Mouse (Mus musculus): Measurements from ENCODE around the gene 6330409D20Rik. TPM values are rescaled to one million over a fixed set of nuclear protein-coding genes. Genes with fewer than 3 reads are reported as not detected.

The 6330409D20Rik gene
- polyA plus RNA-seq, 1 experiment from 2014 or later = 3.8 TPM

- peaks cover 12% of the 10 kb centered on the region for H3K4me1 ChIP-seq (replicated peaks; ENCODE audit: control insufficient read depth, insufficient read depth, low read length)
- H3K27ac ChIP-seq = peak within 1 kb of the TSS; percentile 22; the same call in 1 of the 2 replicates
- peak within 1 kb of the TSS; percentile 49 for H3K9ac ChIP-seq
- under 1% methylated on average over 46 of the region's 46 CpGs for WGBS
- H3K4me2 ChIP-seq (replicated peaks) = peak within 1 kb of the TSS; percentile 62
- H3K4me3 ChIP-seq (replicated peaks; ENCODE audit: low read length) = peak within 1 kb of the TSS; percentile 45
- ATAC-seq (ENCODE audit: low FRiP score) (peak; percentile 98), DNase-seq (ENCODE audit: low spot score) (peak; percentile 96)
- no peaks in the 10 kb centered on the region for H3K36me3 ChIP-seq (replicated peaks; ENCODE audit: control insufficient read depth, insufficient read depth)
- no peaks in the 10 kb centered on the region for H3K27me3 ChIP-seq (ENCODE audit: control insufficient read depth, insufficient read depth, low read length)
- no peaks in the 10 kb centered on the region for H3K9me3 ChIP-seq (ENCODE audit: control insufficient read depth, low read length)
Measured at GRCm38 (mm10) chr2:32775359-32776074, 34.7 kb upstream of the 6330409D20Rik start, which contains the start of the genes Ttc16 and Ptrh1. Gene Ttc16, minus strand, starts transcription at chr2:32775633. Gene Ptrh1, plus strand, starts transcription at chr2:32775786.

DNA sequence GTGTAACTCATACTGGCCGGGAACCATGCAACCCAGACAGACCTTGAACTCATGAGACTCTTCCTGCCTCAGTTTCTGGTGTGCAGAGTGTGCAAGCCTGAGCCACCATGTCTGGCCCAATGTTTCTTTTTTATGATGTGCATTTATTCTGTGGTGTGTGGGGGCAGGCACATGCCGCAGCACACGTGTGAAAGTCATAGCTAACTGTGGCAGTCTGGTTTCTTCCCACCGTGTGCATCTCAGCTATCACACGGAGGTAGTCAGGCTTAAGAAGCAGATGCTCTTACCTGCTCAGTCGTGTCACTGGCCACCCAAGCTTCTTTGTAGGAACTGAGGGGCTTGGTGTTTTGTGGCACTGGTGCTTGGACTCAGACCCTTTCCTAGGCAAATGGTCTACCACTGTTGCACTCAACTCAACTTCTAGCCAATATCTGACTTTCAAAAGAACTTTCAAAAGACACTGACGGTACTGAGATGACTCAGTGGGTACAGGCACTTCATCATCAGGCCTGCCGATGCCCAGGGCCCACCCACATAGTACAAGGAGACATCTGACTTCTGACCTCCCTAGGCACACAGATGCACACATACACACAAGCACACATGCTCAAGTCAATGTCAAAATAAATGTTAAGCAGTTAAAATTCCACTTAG is 31.9 kb upstream of the 6330409D20Rik start:
- Histone ChIP-seq H3K4me3 (replicated peaks; ENCODE audit: low read length) (no peak overlapping the region), H3K36me3 (replicated peaks; ENCODE audit: control insufficient read depth, insufficient read depth) (no peaks in the 10 kb centered on the region), H3K27ac (no peak overlapping the region), H3K9ac (no peak overlapping the region), H3K4me2 (replicated peaks) (no peak overlapping the region), H3K9me3 (ENCODE audit: control insufficient read depth, low read length) (no peaks in the 10 kb centered on the region), H3K4me1 (replicated peaks; ENCODE audit: control insufficient read depth, insufficient read depth, low read length) (peaks cover 16% of the 10 kb centered on the region), H3K27me3 (ENCODE audit: control insufficient read depth, insufficient read depth, low read length) (no peaks in the 10 kb centered on the region)
- WGBS = 87% methylated on average over 8 of the region's 8 CpGs
- DNase-seq (ENCODE audit: low spot score) = no peak
- no peak for ATAC-seq (ENCODE audit: low FRiP score)

- Histone ChIP-seq H3K4me3 (replicated peaks; ENCODE audit: low read length) (no peak overlapping the region), H3K27ac (no peak overlapping the region), H3K4me1 (replicated peaks; ENCODE audit: control insufficient read depth, insufficient read depth, low read length) (peaks cover 23% of the 10 kb centered on the region), H3K9me3 (ENCODE audit: control insufficient read depth, low read length) (no peaks in the 10 kb centered on the region), H3K36me3 (replicated peaks; ENCODE audit: control insufficient read depth, insufficient read depth) (no peaks in the 10 kb centered on the region), H3K4me2 (replicated peaks) (no peak overlapping the region), H3K27me3 (ENCODE audit: control insufficient read depth, insufficient read depth, low read length) (no peaks in the 10 kb centered on the region), H3K9ac (no peak overlapping the region)
- no peak for DNase-seq (ENCODE audit: low spot score)
- no peak for ATAC-seq (ENCODE audit: low FRiP score)
- 31% methylated on average over 12 of the region's 12 CpGs for WGBS
Measured at GRCm38 (mm10) chr2:32771886-32772285, 31.1 kb upstream of the 6330409D20Rik start.

DNA sequence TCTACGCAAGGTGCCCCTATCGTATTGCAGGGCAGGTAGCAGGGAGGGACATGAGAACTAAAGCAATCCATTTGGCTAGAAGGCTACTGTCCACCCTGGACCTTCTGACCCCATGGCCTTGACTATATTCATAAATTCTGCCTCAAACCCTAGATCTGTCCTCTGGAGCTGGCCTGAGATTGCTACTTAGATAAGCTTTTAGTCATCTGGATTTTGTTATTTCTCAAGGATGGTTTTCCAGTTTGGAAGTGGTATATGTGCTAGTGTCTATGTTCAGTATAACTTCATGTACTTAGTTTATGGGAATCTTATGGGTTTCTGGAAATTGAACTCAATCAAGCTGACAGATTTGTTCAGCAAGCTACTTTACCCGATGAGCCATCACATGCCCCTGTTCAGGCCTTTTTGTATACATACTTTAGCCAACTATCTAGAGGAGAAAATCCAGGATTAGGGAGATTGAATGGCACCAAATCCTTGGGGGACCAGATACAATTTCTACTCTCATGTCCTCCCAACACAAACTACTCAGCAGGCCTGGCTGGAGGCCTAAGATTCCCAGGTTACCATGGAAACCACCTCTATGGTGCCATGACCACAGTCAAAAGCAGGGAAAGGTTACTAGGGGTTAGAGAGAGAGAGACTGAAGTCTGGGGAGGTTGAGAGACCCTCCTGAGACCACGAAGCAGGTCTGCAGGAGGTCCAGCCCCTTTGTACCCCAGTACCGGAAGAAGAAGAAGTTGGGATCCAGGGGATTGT is 28.7 kb upstream of the 6330409D20Rik start:
- H3K36me3 ChIP-seq (replicated peaks; ENCODE audit: control insufficient read depth, insufficient read depth) = no peaks in the 10 kb centered on the region; the same call in 1 of the 2 replicates
- DNase-seq (ENCODE audit: low spot score) = no peak

GRCm38 (mm10) chr2:32768661-32769285 is 28.0 kb upstream of the 6330409D20Rik start:
- no peak for DNase-seq (ENCODE audit: low spot score)
- no peak overlapping the region for H3K4me3 ChIP-seq (replicated peaks; ENCODE audit: low read length)
- no peaks in the 10 kb centered on the region for H3K9me3 ChIP-seq (ENCODE audit: control insufficient read depth, low read length)
- H3K27ac ChIP-seq = no peak overlapping the region
- H3K4me2 ChIP-seq (replicated peaks) = no peak overlapping the region
- 56% methylated on average over 19 of the region's 19 CpGs for WGBS
- no peaks in the 10 kb centered on the region for H3K27me3 ChIP-seq (ENCODE audit: control insufficient read depth, insufficient read depth, low read length)
- no peak for ATAC-seq (ENCODE audit: low FRiP score)
- peaks cover 14% of the 10 kb centered on the region for H3K4me1 ChIP-seq (replicated peaks; ENCODE audit: control insufficient read depth, insufficient read depth, low read length)
- H3K36me3 ChIP-seq (replicated peaks; ENCODE audit: control insufficient read depth, insufficient read depth) = no peaks in the 10 kb centered on the region; the same call in 1 of the 2 replicates
- no peak overlapping the region for H3K9ac ChIP-seq

More for the DNA sequence above, 28.7 kb upstream of the 6330409D20Rik start:
- no peak overlapping the region for H3K4me3 ChIP-seq (replicated peaks; ENCODE audit: low read length)
- H3K9ac ChIP-seq = no peak overlapping the region
- peaks cover 14% of the 10 kb centered on the region for H3K4me1 ChIP-seq (replicated peaks; ENCODE audit: control insufficient read depth, insufficient read depth, low read length)
- 63% methylated on average over 5 of the region's 5 CpGs for WGBS
- H3K9me3 ChIP-seq (ENCODE audit: control insufficient read depth, low read length) = no peaks in the 10 kb centered on the region
- ATAC-seq (ENCODE audit: low FRiP score) = no peak
- no peak overlapping the region for H3K27ac ChIP-seq
- H3K27me3 ChIP-seq (ENCODE audit: control insufficient read depth, insufficient read depth, low read length) = no peaks in the 10 kb centered on the region
- no peak overlapping the region for H3K4me2 ChIP-seq (replicated peaks)

- ATAC-seq (ENCODE audit: low FRiP score) (no peak), DNase-seq (ENCODE audit: low spot score) (no peak)
- Histone ChIP-seq H3K9ac (no peak overlapping the region), H3K27ac (no peak overlapping the region), H3K4me2 (replicated peaks) (no peak overlapping the region), H3K27me3 (ENCODE audit: control insufficient read depth, insufficient read depth, low read length) (no peaks in the 10 kb centered on the region), H3K9me3 (ENCODE audit: control insufficient read depth, low read length) (no peaks in the 10 kb centered on the region), H3K36me3 (replicated peaks; ENCODE audit: control insufficient read depth, insufficient read depth) (peaks cover 15% of the 10 kb centered on the region), H3K4me3 (replicated peaks; ENCODE audit: low read length) (no peak overlapping the region), H3K4me1 (replicated peaks; ENCODE audit: control insufficient read depth, insufficient read depth, low read length) (peaks cover 14% of the 10 kb centered on the region)
- WGBS = 76% methylated on average over 12 of the region's 12 CpGs
Measured at GRCm38 (mm10) chr2:32767241-32767640, 26.4 kb upstream of the 6330409D20Rik start.

DNA sequence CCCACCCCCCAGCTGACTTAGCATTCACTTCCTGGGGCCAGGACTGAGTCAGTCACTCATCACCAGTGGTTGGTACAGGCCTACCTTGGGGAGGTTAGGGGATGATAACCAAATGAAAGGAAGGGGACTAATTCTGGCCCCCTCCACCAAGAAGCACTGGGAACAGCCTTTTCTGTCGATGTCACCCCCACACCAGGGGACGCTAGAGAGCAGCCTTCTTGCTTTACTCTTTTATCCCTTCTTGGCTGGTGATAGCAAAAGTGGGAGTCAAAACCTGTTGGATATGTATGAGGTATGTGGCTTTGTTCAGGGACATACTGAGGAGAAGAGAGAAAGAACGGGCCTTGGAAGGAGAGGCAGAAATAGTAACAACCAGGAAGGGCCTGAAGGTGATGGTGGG is 22.5 kb upstream of the 6330409D20Rik start:
- H3K9me3 ChIP-seq (ENCODE audit: control insufficient read depth, low read length) = no peaks in the 10 kb centered on the region
- no peaks in the 10 kb centered on the region for H3K27me3 ChIP-seq (ENCODE audit: control insufficient read depth, insufficient read depth, low read length)
- peaks cover 16% of the 10 kb centered on the region; the same call in 1 of the 2 replicates for H3K4me1 ChIP-seq (replicated peaks; ENCODE audit: control insufficient read depth, insufficient read depth, low read length)
- no peak overlapping the region for H3K4me3 ChIP-seq (replicated peaks; ENCODE audit: low read length)
- no peak overlapping the region for H3K27ac ChIP-seq
- WGBS = 82% methylated on average over 3 of the region's 3 CpGs
- DNase-seq (ENCODE audit: low spot score) = no peak
- H3K36me3 ChIP-seq (replicated peaks; ENCODE audit: control insufficient read depth, insufficient read depth) = peaks cover 43% of the 10 kb centered on the region
- ATAC-seq (ENCODE audit: low FRiP score) = no peak
- H3K4me2 ChIP-seq (replicated peaks) = no peak overlapping the region
- H3K9ac ChIP-seq = no peak overlapping the region

DNA sequence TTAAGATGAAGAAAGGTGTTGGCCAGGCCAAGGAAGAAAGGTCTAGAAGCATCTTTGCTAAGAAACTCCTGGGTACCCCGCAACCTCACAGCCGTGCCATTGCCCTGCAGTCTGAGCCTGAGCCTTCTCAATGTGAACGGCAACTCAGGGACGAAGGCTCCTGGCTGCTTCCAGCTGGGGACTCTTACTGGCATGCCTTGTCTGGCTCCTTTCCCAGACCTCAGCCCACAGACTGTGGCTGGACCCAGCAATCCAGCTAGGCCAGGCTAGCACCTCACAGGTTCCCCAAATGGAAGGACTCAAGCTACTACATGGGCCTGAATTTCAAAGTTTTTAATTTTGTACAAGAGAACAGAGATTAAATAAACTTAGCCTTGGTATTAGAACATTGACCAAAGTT is 21.0 kb upstream of the 6330409D20Rik start:
- Histone ChIP-seq H3K9ac (no peak overlapping the region), H3K4me3 (replicated peaks; ENCODE audit: low read length) (no peak overlapping the region), H3K27me3 (ENCODE audit: control insufficient read depth, insufficient read depth, low read length) (no peaks in the 10 kb centered on the region), H3K4me2 (replicated peaks) (no peak overlapping the region), H3K4me1 (replicated peaks; ENCODE audit: control insufficient read depth, insufficient read depth, low read length) (peaks cover 12% of the 10 kb centered on the region; the same call in 1 of the 2 replicates), H3K36me3 (replicated peaks; ENCODE audit: control insufficient read depth, insufficient read depth) (peaks cover 43% of the 10 kb centered on the region), H3K9me3 (ENCODE audit: control insufficient read depth, low read length) (no peaks in the 10 kb centered on the region), H3K27ac (no peak overlapping the region)
- ATAC-seq (ENCODE audit: low FRiP score) (no peak), DNase-seq (ENCODE audit: low spot score) (no peak)
- 85% methylated on average over 4 of the region's 4 CpGs for WGBS

All from hindbrain, embryonic 14.5 days (tissue).